Mouse (Mus musculus): ENCODE data around the gene Bst1. TPM values are rescaled to one million over a fixed set of nuclear protein-coding genes. Genes with fewer than 3 reads are reported as not detected.

Gene Bst1
- total and polyA plus RNA-seq, 3 experiments, result not detected

DNA sequence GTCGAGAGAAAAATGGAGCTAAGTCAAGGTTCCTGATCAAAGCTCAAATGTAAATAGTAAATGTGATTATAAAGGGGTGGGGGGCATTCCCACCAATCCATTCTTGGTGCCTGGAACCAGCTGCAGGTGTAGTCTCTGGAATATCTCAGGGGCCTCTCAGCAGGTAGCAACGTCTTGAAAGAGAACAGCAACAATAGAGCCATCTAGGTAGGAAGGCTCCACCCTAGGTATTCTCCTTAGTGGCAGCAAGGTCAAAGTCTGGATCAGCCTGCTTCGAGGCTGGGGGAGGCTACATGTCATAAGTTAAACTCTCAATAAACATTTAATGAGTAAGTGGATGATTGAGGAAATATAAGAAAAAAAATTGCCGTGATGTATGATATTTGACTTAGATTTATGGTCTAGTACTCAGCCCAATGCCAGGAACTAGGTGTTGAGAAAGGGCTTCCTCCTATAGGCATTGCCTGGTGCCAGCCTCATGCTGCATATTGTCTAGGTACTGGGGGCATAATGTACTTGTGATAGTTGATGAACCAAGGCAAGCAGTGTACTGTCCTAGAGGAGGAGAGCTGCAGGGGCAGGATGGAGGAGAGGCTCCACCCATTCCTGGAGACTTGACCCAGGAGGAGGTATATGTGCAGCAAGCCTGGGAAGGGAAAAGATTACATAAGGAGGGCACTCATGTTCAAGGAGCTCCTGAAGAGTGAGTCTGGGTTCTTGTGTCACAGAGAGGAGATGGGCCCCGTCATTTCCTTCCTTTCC, 42.2 kb downstream of the Bst1 start:
- H3K9ac ChIP-seq (ENCODE audit: control insufficient read depth, low read depth, low read length, poor library complexity, severe bottlenecking), result no peak overlapping the region
- TF ChIP-seq CHD2 (IDR thresholded peaks at IDR 0.05; ENCODE audit: low read length) (no peak), USF2 (IDR thresholded peaks at IDR 0.05; ENCODE audit: borderline replicate concordance in 1 of 2, insufficient read depth in 1 of 2, low read depth in 1 of 2, low read length in 2 of 2) (no peak), POLR2AphosphoS5 (IDR thresholded peaks at IDR 0.05; ENCODE audit: borderline replicate concordance, low read depth, low read length) (no peak), EP300 (IDR thresholded peaks at IDR 0.05; ENCODE audit: low read depth in 1 of 2, low read length in 2 of 2) (no peak), MYC (IDR thresholded peaks at IDR 0.05; ENCODE audit: low read depth, low read length) (no peak), GABPA (IDR thresholded peaks at IDR 0.05; ENCODE audit: low read depth, low read length) (no peak), UBTF (IDR thresholded peaks at IDR 0.05; ENCODE audit: borderline replicate concordance, insufficient read depth, low read depth, low read length) (no peak), MXI1 (IDR thresholded peaks at IDR 0.05; ENCODE audit: low read depth, low read length) (no peak), TAL1 (IDR thresholded peaks at IDR 0.05; ENCODE audit: low read length) (no peak), ZMIZ1 (IDR thresholded peaks at IDR 0.05; ENCODE audit: low read depth, low read length) (no peak), MAFK (IDR thresholded peaks at IDR 0.05; ENCODE audit: borderline replicate concordance, low read depth, low read length) (no peak), RCOR1 (IDR thresholded peaks at IDR 0.05; ENCODE audit: low read depth, low read length) (no peak), MEF2A (IDR thresholded peaks at IDR 0.05; ENCODE audit: extremely low read depth, insufficient replicate concordance, low read depth, low read length, poor library complexity, severe bottlenecking) (no peak), POLR2A (IDR thresholded peaks at IDR 0.05; ENCODE audit: control insufficient read depth in 1 of 2, insufficient read depth in 1 of 2, low read depth in 1 of 2, low read length in 2 of 2, poor library complexity in 1 of 2) (no peak), GATA1 (IDR thresholded peaks at IDR 0.05; ENCODE audit: low read depth, low read length) (no peak), E2F4 (IDR thresholded peaks at IDR 0.05; ENCODE audit: borderline replicate concordance, low read depth, low read length) (no peak)
- H3K79me2 ChIP-seq (ENCODE audit: control insufficient read depth, insufficient read depth, low read length, poor library complexity), result no peaks in the 10 kb centered on the region
- H3K4me1 ChIP-seq (ENCODE audit: control insufficient read depth in 1 of 2, insufficient read depth in 2 of 2, low read length in 2 of 2), result peaks cover 0 to 4% of the 10 kb centered on the region in 2 experiments; a peak in 2 of 4 replicates
- no peak overlapping the region for H3K4me3 ChIP-seq (ENCODE audit: control insufficient read depth in 1 of 2, insufficient read depth in 1 of 2, low read depth in 2 of 2, low read length in 2 of 2)
- peaks cover 0 to under 1% of the 10 kb centered on the region in 2 experiments; a peak in 2 of 4 replicates for H3K36me3 ChIP-seq (ENCODE audit: control insufficient read depth in 1 of 2, insufficient read depth in 2 of 2, low read length in 2 of 2)
- H3K9me3 ChIP-seq (replicated peaks; ENCODE audit: insufficient read depth, low read length), result no peaks in the 10 kb centered on the region
- no peak for DNase-seq (ENCODE audit: low read depth, low spot score)
- no peak overlapping the region for H3K27ac ChIP-seq (ENCODE audit: control insufficient read depth, low read depth, low read length)
- H3K27me3 ChIP-seq (ENCODE audit: control insufficient read depth in 1 of 2, insufficient read depth in 2 of 2, low read length in 2 of 2), result no peaks in the 10 kb centered on the region; a peak in 1 of 4 replicates

DNA sequence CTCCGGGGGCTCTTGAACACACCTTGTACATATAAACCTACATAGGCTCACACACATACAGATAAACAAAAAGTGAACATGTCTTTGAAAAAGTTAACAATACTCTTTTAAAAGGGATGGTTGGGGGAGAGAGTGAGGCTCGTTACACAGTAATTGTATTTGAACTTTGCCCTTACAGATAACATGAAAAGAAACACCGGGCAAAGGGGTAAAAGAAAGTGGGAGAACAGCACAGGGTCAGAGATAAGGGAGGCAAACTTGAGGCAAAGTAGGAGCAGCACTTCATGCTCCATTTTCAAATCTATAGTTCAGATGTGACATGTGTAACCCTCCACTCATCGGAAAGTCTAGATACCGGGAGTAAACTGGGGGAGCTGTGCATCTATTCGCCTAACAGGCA, 45.0 kb downstream of the Bst1 start:
- Histone ChIP-seq H3K36me3 (ENCODE audit: control insufficient read depth in 1 of 2, insufficient read depth in 2 of 2, low read length in 2 of 2) (no peaks in the 10 kb centered on the region), H3K79me2 (ENCODE audit: control insufficient read depth, insufficient read depth, low read length, poor library complexity) (no peaks in the 10 kb centered on the region), H3K9ac (ENCODE audit: control insufficient read depth, low read depth, low read length, poor library complexity, severe bottlenecking) (no peak overlapping the region), H3K4me1 (ENCODE audit: control insufficient read depth in 1 of 2, insufficient read depth in 2 of 2, low read length in 2 of 2) (peaks cover 0 to 4% of the 10 kb centered on the region in 2 experiments; a peak in 1 of 4 replicates), H3K27ac (ENCODE audit: control insufficient read depth, low read depth, low read length) (no peak overlapping the region), H3K27me3 (ENCODE audit: control insufficient read depth in 1 of 2, insufficient read depth in 2 of 2, low read length in 2 of 2) (no peaks in the 10 kb centered on the region; a peak in 1 of 4 replicates), H3K4me3 (ENCODE audit: control insufficient read depth in 1 of 2, insufficient read depth in 1 of 2, low read depth in 2 of 2, low read length in 2 of 2) (no peak overlapping the region), H3K9me3 (replicated peaks; ENCODE audit: insufficient read depth, low read length) (no peaks in the 10 kb centered on the region)
- DNase-seq (ENCODE audit: low read depth, low spot score), result no peak
- TF ChIP-seq USF2 (IDR thresholded peaks at IDR 0.05; ENCODE audit: borderline replicate concordance in 1 of 2, insufficient read depth in 1 of 2, low read depth in 1 of 2, low read length in 2 of 2), result no peak
- TF ChIP-seq MYC (IDR thresholded peaks at IDR 0.05; ENCODE audit: low read depth, low read length), result no peak
- no peak for TF ChIP-seq MYB (IDR thresholded peaks at IDR 0.05; ENCODE audit: low read depth, low read length)
- TF ChIP-seq TAL1 (IDR thresholded peaks at IDR 0.05; ENCODE audit: low read length), result no peak
- no peak for TF ChIP-seq UBTF (IDR thresholded peaks at IDR 0.05; ENCODE audit: borderline replicate concordance, insufficient read depth, low read depth, low read length)
- TF ChIP-seq ELF1 (IDR thresholded peaks at IDR 0.05; ENCODE audit: low read depth, low read length), result no peak
- TF ChIP-seq RCOR1 (IDR thresholded peaks at IDR 0.05; ENCODE audit: low read depth, low read length), result no peak
- TF ChIP-seq ETS1 (IDR thresholded peaks at IDR 0.05; ENCODE audit: low read depth, low read length), result no peak
- TF ChIP-seq ZNF384 (IDR thresholded peaks at IDR 0.05; ENCODE audit: low read depth, low read length), result no peak
